Mouse (Mus musculus): ENCODE measurements at regions not wholly inside any gene's neighbourhood (a gene's known extent, or its start where the extent isn't known, plus 50 kb on each side); places are given as distances from the start of the nearest gene placed in this dataset.
"Not testable (repeated sequence)": the region's sequence is repeated elsewhere in the genome, so short reads cannot be mapped to it uniquely, and the experiment has no call there.

GRCm38 (mm10) chr5:148754363-148754762, 174.8 kb downstream of the Katnal1 start:
- no peaks in the 10 kb centered on the region for H3K4me1 ChIP-seq (ENCODE audit: control insufficient read depth, insufficient read depth, low read length)
- 93% methylated on average over 6 of the region's 6 CpGs for WGBS
- no peak overlapping the region for H3K9ac ChIP-seq (replicated peaks; ENCODE audit: low read depth, low read length)
- H3K9me3 ChIP-seq (ENCODE audit: control insufficient read depth, low read length), result no peaks in the 10 kb centered on the region
- H3K27ac ChIP-seq (ENCODE audit: low read depth, low read length), result no peak overlapping the region
- H3K4me3 ChIP-seq (ENCODE audit: low read depth, low read length), result no peak overlapping the region
- no peak overlapping the region for H3K4me2 ChIP-seq (ENCODE audit: low read depth, low read length)
- no peaks in the 10 kb centered on the region for H3K36me3 ChIP-seq (ENCODE audit: control insufficient read depth, insufficient read depth, low read length)
- no peaks in the 10 kb centered on the region for H3K27me3 ChIP-seq (ENCODE audit: control insufficient read depth, insufficient read depth, low read length)
- ATAC-seq (ENCODE audit: low read depth), result no peak

DNA sequence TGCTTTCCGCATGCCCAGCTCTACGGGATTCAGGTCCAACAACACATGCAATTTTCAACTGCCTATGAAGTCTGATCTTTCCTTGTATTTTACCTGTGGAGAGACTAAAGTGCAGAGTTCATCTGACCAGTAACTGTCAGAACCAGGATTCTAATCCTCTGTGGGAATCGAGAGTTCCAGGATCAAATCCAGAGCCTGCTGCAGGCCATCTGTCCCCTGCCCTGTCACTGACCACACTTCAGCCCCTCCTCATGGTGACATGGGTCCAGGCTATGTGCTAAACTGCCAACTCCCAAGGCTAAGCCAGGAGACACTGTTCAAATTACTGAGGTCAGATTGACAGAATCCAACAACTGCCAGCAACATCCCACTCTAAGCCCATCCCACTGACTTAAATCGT, 175.7 kb downstream of the Katnal1 start:
- 79% methylated on average over 4 of the region's 4 CpGs for WGBS
- Histone ChIP-seq H3K4me1 (ENCODE audit: control insufficient read depth, insufficient read depth, low read length) (no peaks in the 10 kb centered on the region), H3K36me3 (ENCODE audit: control insufficient read depth, insufficient read depth, low read length) (no peaks in the 10 kb centered on the region), H3K27ac (ENCODE audit: low read depth, low read length) (no peak overlapping the region), H3K9ac (replicated peaks; ENCODE audit: low read depth, low read length) (no peak overlapping the region), H3K9me3 (ENCODE audit: control insufficient read depth, low read length) (no peaks in the 10 kb centered on the region), H3K4me3 (ENCODE audit: low read depth, low read length) (no peak overlapping the region), H3K4me2 (ENCODE audit: low read depth, low read length) (no peak overlapping the region), H3K27me3 (ENCODE audit: control insufficient read depth, insufficient read depth, low read length) (no peaks in the 10 kb centered on the region)
- no peak for ATAC-seq (ENCODE audit: low read depth)

GRCm38 (mm10) chr5:148751980-148752379, 177.1 kb downstream of the Katnal1 start:
- Histone ChIP-seq H3K4me3 (ENCODE audit: low read depth, low read length) (no peak overlapping the region), H3K9me3 (ENCODE audit: control insufficient read depth, low read length) (no peaks in the 10 kb centered on the region), H3K4me1 (ENCODE audit: control insufficient read depth, insufficient read depth, low read length) (no peaks in the 10 kb centered on the region), H3K27me3 (ENCODE audit: control insufficient read depth, insufficient read depth, low read length) (no peaks in the 10 kb centered on the region), H3K36me3 (ENCODE audit: control insufficient read depth, insufficient read depth, low read length) (no peaks in the 10 kb centered on the region), H3K27ac (ENCODE audit: low read depth, low read length) (no peak overlapping the region), H3K9ac (replicated peaks; ENCODE audit: low read depth, low read length) (no peak overlapping the region), H3K4me2 (ENCODE audit: low read depth, low read length) (no peak overlapping the region)
- ATAC-seq (ENCODE audit: low read depth), result no peak
- WGBS, result 90% methylated on average over 13 of the region's 13 CpGs

DNA sequence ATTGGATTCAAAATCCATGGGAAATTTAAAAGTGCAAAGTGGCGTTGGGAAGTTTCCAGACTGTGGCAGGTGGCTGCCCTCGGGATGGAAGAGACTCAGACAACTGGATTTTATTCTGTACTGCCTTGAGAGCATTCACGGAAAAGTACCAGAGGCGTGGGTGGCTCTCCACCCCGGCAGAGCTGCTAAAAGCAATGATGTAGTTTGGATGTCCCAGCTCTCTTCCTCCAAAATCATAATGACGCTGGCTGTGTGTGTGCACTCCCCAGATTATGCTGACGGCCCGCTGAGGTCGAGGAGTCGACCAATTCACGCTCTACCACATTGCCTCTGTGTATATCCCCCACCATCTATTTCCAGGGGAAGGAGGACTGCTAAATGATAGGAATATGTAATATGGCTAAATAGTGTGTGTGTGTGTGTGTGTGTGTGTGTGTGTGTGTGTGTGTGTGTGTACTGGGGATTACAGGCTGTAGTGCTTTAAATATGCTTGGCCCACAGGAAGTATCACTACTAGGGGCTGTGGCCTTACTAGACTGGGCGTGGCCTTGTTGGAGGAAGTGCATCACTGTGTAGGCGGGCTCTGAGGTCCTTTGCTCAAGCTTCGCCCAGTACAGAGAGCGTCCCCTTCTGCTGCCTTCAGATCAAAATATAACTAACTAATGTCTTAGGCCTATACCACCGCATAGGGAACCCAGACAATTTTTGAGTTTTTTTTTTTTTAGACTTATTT, 179.0 kb downstream of the Katnal1 start:
- no peak for ATAC-seq (ENCODE audit: low read depth)
- no peaks in the 10 kb centered on the region for H3K4me1 ChIP-seq (ENCODE audit: control insufficient read depth, insufficient read depth, low read length)
- no peaks in the 10 kb centered on the region for H3K27me3 ChIP-seq (ENCODE audit: control insufficient read depth, insufficient read depth, low read length)
- H3K27ac ChIP-seq (ENCODE audit: low read depth, low read length), result no peak overlapping the region
- no peaks in the 10 kb centered on the region for H3K9me3 ChIP-seq (ENCODE audit: control insufficient read depth, low read length)
- H3K4me2 ChIP-seq (ENCODE audit: low read depth, low read length), result no peak overlapping the region
- H3K36me3 ChIP-seq (ENCODE audit: control insufficient read depth, insufficient read depth, low read length), result no peaks in the 10 kb centered on the region
- no peak overlapping the region for H3K4me3 ChIP-seq (ENCODE audit: low read depth, low read length)
- 92% methylated on average over 16 of the region's 16 CpGs for WGBS
- no peak overlapping the region for H3K9ac ChIP-seq (replicated peaks; ENCODE audit: low read depth, low read length)

GRCm38 (mm10) chr5:148747972-148748764, 181.0 kb downstream of the Katnal1 start:
- no peak overlapping the region for H3K4me3 ChIP-seq (ENCODE audit: low read depth, low read length)
- 89% methylated on average over 21 of the region's 21 CpGs for WGBS
- no peak for ATAC-seq (ENCODE audit: low read depth)
- H3K4me2 ChIP-seq (ENCODE audit: low read depth, low read length), result no peak overlapping the region
- no peaks in the 10 kb centered on the region for H3K36me3 ChIP-seq (ENCODE audit: control insufficient read depth, insufficient read depth, low read length)
- H3K27ac ChIP-seq (ENCODE audit: low read depth, low read length), result no peak overlapping the region
- no peaks in the 10 kb centered on the region for H3K9me3 ChIP-seq (ENCODE audit: control insufficient read depth, low read length)
- no peaks in the 10 kb centered on the region for H3K4me1 ChIP-seq (ENCODE audit: control insufficient read depth, insufficient read depth, low read length)
- H3K9ac ChIP-seq (replicated peaks; ENCODE audit: low read depth, low read length), result no peak overlapping the region
- no peaks in the 10 kb centered on the region for H3K27me3 ChIP-seq (ENCODE audit: control insufficient read depth, insufficient read depth, low read length)

DNA sequence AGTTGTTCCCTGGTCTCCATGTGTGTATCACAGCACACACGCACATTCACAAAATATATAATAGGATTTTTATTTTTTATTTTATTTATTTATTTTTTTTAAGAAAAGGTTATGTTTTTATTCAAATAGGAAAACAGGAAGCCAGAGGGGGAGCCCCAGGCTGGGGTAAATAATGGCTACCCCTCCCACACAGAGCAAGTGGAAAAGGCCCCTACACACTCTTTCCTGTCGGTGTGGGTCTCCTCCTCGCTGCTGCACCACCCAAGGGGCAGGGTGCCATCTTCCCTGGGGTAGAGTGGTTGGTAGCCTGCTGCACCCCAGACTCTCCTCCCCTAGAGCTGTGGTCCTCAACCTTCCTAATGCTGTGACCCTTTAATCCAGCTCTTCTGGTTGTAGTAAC, 181.6 kb downstream of the Katnal1 start:
- ATAC-seq (ENCODE audit: low read depth), result no peak
- no peaks in the 10 kb centered on the region for H3K9me3 ChIP-seq (ENCODE audit: control insufficient read depth, low read length)
- no peak overlapping the region for H3K4me3 ChIP-seq (ENCODE audit: low read depth, low read length)
- 84% methylated on average over 3 of the region's 3 CpGs for WGBS
- no peak overlapping the region for H3K4me2 ChIP-seq (ENCODE audit: low read depth, low read length)
- H3K27ac ChIP-seq (ENCODE audit: low read depth, low read length), result no peak overlapping the region
- H3K27me3 ChIP-seq (ENCODE audit: control insufficient read depth, insufficient read depth, low read length), result no peaks in the 10 kb centered on the region
- no peaks in the 10 kb centered on the region for H3K36me3 ChIP-seq (ENCODE audit: control insufficient read depth, insufficient read depth, low read length)
- H3K9ac ChIP-seq (replicated peaks; ENCODE audit: low read depth, low read length), result no peak overlapping the region
- H3K4me1 ChIP-seq (ENCODE audit: control insufficient read depth, insufficient read depth, low read length), result no peaks in the 10 kb centered on the region

DNA sequence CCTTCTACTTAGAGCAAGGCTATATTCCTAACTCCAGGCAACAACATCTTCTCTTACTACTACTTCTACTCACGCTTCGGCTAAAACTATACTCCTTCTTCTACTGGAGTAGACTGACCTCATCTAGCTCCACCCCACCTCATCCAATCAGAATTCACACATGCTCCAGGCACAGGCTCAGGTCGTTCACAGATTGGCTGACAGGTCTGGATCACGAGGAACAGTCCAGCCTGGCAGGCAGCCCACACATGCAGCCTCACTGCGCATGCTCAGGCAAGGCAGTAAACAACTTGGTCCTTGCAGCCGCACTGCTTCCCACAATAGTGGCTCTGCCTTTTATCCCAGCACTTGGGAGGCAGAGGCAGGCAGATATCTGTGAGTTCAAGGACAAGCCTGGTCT, 182.4 kb downstream of the Katnal1 start:
- H3K36me3 ChIP-seq (ENCODE audit: control insufficient read depth, insufficient read depth, low read length); H3K4me2 ChIP-seq (ENCODE audit: low read depth, low read length); H3K27me3 ChIP-seq (ENCODE audit: control insufficient read depth, insufficient read depth, low read length); H3K4me1 ChIP-seq (ENCODE audit: control insufficient read depth, insufficient read depth, low read length); ATAC-seq (ENCODE audit: low read depth); H3K9ac ChIP-seq (replicated peaks; ENCODE audit: low read depth, low read length); H3K9me3 ChIP-seq (ENCODE audit: control insufficient read depth, low read length); H3K27ac ChIP-seq (ENCODE audit: low read depth, low read length); H3K4me3 ChIP-seq (ENCODE audit: low read depth, low read length): not testable (repeated sequence)
- 70% methylated on average over 6 of the region's 6 CpGs for WGBS

- WGBS, result 83% methylated on average over 7 of the region's 7 CpGs
- Histone ChIP-seq H3K9ac (replicated peaks; ENCODE audit: low read depth, low read length) (no peak overlapping the region), H3K36me3 (ENCODE audit: control insufficient read depth, insufficient read depth, low read length) (no peaks in the 10 kb centered on the region), H3K9me3 (ENCODE audit: control insufficient read depth, low read length) (no peaks in the 10 kb centered on the region), H3K27me3 (ENCODE audit: control insufficient read depth, insufficient read depth, low read length) (no peaks in the 10 kb centered on the region), H3K4me1 (ENCODE audit: control insufficient read depth, insufficient read depth, low read length) (no peaks in the 10 kb centered on the region), H3K27ac (ENCODE audit: low read depth, low read length) (no peak overlapping the region), H3K4me3 (ENCODE audit: low read depth, low read length) (no peak overlapping the region), H3K4me2 (ENCODE audit: low read depth, low read length) (no peak overlapping the region)
- ATAC-seq (ENCODE audit: low read depth), result no peak
These were observed 184.3 kb downstream of the Katnal1 start for GRCm38 (mm10) chr5:148744676-148745391.

Data from neural tube, embryonic 14.5 days (tissue).